Mouse (Mus musculus): ENCODE data around the gene Bag6. TPM values are rescaled to one million over a fixed set of nuclear protein-coding genes. Genes with fewer than 3 reads are reported as not detected.

Gene Bag6
- total RNA-seq, 2 experiments from 2014 or later: 285 to 306 TPM

GRCm38 (mm10) chr17:35162730-35163129 is 27.8 kb downstream of the Bag6 start:
- no peak for DNase-seq (ENCODE audit: low spot score in 2 of 2)
- intact Hi-C loops (cut with DNase I): no loop called here

- DNase-seq (ENCODE audit: low spot score in 2 of 2): peak in 1 of 2 experiments; percentile 33
- intact Hi-C loops (cut with DNase I): no loop called here
These were observed 28.5 kb downstream of the Bag6 start for GRCm38 (mm10) chr17:35163326-35164081.

- intact Hi-C loops (cut with DNase I): no loop called here
- DNase-seq (ENCODE audit: low spot score in 2 of 2): no peak
These were observed 29.2 kb downstream of the Bag6 start for GRCm38 (mm10) chr17:35164218-35164567.

- intact Hi-C loops (cut with DNase I): no loop called here
- peak; percentile 99 for DNase-seq (ENCODE audit: low spot score in 2 of 2)
These were observed 29.8 kb downstream of the Bag6 start, which contains the start of gene Prrc2a for GRCm38 (mm10) chr17:35164568-35165450. Gene Prrc2a (minus strand): TSS chr17:35164897.

DNA sequence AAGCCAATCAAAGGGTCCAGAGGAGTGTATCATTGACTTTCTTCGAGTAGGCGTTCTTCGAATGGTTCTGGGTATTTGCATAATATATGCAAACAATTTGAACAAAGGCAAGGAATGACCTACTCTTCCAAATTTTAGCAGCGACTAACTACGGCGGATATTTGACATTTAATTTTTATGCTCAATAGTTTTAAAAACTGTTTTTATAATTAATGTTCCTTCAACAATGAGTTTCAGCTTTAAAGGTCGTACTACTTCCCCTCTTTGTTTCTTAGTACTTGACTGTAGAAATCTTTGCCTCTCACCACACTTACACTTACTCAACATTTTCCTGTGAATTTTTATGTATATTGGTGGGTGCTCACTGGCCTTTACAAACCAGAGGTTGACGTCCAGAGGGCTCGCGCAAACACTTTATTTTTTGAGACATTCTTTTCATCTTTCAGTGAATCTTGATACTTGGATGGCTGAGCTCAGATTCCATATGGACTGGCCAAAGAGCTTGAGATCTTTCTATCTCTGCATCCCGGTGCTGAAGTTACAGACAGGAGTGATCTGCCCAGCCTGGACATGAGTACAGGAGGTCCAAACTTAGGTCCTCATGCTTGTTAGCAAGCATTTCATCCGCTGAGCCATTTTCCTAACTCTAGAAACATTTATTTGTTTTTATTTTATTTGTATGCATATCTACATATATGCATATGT is 30.6 kb downstream of the Bag6 start:
- intact Hi-C loops (cut with DNase I): no loop called here
- no peak for DNase-seq (ENCODE audit: low spot score in 2 of 2)

DNA sequence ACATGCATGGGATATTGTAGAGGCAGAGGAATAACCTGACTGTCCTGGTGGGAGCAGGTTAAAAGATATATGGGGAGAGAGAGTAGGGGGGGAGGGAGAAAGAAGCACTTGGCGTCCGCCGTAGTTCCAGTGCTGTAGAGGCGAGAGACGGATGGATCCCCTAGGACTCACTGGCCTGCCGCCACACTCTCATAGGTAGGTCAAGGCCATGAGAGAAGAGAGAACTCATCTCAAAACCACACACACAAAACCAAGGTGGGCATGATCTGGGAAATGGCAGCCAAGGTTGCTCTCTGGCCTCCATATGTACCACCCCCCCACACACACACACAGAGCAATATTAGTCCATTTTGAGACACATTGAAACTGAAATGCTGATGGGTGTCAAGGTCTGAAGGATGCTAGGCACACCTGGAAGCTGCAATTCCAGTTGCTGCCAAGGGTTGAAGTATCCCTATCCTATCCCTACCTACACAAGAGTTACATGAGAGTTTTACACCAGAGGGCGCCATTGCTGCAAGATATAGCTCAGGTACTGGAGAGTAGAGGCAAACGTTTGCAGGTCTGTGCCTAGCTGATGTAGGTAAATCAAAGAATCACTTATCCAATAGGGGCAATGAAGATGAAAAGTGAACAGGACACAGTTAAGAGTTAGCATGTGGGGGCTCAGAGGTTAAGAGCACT is 31.5 kb downstream of the Bag6 start:
- intact Hi-C loops (cut with DNase I): no loop called here

DNA sequence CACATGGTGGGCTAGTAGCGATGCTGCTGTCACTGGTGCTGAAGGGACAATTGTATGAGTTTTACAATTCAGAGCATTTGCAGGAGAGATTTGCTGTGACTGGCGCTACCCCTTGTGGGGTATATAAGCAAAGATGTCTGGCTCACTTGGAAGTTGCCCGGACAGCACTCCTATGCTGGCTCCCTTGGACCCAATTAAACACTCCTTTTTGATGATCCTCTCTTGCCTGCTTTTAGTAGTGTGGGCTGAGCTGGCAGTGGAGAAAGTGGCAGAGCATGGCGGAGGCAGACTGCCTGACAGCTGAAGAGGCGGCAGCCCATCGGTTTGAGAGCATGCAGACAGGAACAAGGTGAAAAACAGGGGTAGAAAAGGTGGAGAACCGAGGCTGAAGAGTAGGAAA is 32.8 kb downstream of the Bag6 start:
- no peak for DNase-seq (ENCODE audit: low spot score in 2 of 2)
- intact Hi-C loops (cut with DNase I): loop anchor here (2.0 kb wide), 1 partner anchor 65 kb away; the partner anchor contains the start of gene Atp6v1g2

More for the DNA sequence above, 31.5 kb downstream of the Bag6 start:
- peak; percentile 81 to 87 for DNase-seq (ENCODE audit: low spot score in 2 of 2)

DNA sequence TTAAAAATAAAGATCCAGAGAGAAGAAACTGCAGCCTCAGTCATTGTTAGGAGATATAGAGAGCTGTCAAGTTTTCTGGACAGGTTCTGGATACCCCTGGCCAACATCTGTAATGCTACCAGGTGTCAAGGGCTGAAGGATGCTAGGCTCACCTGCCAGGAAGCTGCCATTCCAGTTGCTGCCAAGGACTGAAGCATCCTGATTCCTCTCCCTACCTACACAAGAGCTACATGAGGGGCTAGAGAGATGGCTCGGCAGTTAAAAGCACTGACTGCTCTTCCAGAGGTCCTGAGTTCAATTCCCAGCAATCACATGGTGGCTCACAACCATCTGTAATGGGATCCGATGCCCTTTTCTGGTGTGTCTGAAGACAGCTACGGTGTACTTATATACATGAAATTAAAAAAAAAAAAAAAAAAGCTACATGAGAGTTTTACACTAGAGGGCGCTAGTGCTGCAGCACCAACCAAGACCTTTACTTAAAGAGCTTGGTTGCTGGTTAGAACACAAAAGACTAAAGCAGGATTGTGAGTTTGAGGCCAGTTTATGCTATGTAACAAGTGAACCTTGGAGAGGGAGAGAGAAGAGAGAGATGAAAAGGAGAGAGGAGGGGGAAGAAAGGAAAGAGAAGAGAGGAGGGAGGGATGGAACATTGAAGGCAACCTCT is 33.7 kb downstream of the Bag6 start:
- intact Hi-C loops (cut with DNase I): loop anchor here (2.0 kb wide), 1 partner anchor 64 kb away; the partner anchor contains the start of gene Atp6v1g2
- peak in 1 of 2 experiments; percentile 52 for DNase-seq (ENCODE audit: low spot score in 2 of 2)

- no peak for DNase-seq (ENCODE audit: low spot score in 2 of 2)
- intact Hi-C loops (cut with DNase I): no loop called here
These were observed 37.7 kb downstream of the Bag6 start for GRCm38 (mm10) chr17:35172445-35173234.

DNA sequence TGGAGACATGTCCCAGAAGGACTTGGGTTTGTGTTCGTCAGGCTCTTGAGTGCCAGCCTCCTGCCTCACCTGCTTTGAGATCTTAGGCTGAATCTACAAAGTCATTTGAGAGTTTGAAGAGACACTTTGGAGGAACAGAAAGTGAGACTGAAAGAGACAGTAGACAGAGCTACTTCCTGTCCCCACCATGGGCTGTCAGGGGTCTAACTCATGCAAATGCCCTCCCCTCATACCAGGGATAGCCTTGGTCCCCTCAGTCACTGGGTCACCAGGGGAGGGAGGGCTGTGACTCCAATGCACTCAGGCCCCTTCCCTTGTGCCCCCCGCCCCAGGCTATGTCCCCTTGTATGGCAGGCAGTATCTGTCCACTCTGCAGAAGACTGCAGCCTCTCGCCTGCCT is 38.4 kb downstream of the Bag6 start:
- intact Hi-C loops (cut with DNase I): no loop called here
- DNase-seq (ENCODE audit: low spot score in 2 of 2): no peak

GRCm38 (mm10) chr17:35174201-35174977 is 39.4 kb downstream of the Bag6 start:
- intact Hi-C loops (cut with DNase I): no loop called here
- DNase-seq (ENCODE audit: low spot score in 2 of 2): no peak

- no peak for DNase-seq (ENCODE audit: low spot score in 2 of 2)
These were observed 40.4 kb downstream of the Bag6 start for GRCm38 (mm10) chr17:35175382-35175781.

DNA sequence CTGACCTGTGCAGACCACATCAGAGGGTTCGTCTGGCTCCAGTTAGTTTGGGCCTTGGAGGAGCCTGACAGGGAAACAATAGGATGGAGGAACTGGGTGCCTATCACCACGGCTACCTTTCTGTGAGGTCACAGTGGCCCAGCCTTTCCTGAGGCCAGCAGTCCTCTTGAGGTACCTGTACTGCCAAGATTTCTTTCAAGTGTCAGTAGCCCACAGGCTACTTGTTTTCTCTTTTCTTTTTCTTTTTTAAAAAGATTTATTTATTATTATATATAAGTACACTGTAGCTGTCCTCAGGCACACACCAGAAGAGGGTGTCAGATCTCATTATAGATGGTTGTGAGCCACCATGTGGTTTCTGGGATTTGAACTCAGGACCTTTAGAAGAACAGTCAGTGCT is 41.0 kb downstream of the Bag6 start, which contains the start of gene Aif1:
Aif1 (minus strand) TSS at position 101 of the 400 bp plus-strand sequence.
- intact Hi-C loops (cut with DNase I): no loop called here
- no peak for DNase-seq (ENCODE audit: low spot score in 2 of 2)

More at GRCm38 (mm10) chr17:35175382-35175781, 40.4 kb downstream of the Bag6 start:
- intact Hi-C loops (cut with DNase I): no loop called here

- intact Hi-C loops (cut with DNase I): loop anchor here (2.0 kb wide), 1 partner anchor 54 kb away; the partner anchor contains the start of gene Atp6v1g2
These were observed 43.5 kb downstream of the Bag6 start for GRCm38 (mm10) chr17:35178528-35178927.

DNA sequence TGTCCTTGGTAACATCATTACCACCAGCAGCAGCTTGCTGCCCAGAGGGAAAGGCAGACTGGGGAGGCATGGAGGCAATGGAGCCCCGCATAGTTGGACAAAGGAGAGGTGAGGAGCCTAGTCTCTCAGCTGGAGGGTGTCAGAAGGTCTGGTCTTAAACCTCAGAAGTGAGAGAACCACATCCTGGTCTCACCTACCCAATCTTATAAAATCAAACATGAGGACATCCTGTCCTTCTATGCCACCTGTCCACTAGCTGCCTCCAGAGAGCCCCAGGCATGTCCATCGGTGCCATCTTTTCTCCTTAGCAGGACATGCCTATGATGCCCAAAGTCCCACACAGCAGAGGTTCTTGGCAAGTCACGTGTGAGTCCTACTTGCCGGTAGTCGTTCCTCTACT is 45.1 kb downstream of the Bag6 start:
- DNase-seq (ENCODE audit: low spot score in 2 of 2): no peak
- intact Hi-C loops (cut with DNase I): no loop called here

More at GRCm38 (mm10) chr17:35178528-35178927, 43.5 kb downstream of the Bag6 start:
- peak in 1 of 2 experiments; percentile 62 for DNase-seq (ENCODE audit: low spot score in 2 of 2)

DNA sequence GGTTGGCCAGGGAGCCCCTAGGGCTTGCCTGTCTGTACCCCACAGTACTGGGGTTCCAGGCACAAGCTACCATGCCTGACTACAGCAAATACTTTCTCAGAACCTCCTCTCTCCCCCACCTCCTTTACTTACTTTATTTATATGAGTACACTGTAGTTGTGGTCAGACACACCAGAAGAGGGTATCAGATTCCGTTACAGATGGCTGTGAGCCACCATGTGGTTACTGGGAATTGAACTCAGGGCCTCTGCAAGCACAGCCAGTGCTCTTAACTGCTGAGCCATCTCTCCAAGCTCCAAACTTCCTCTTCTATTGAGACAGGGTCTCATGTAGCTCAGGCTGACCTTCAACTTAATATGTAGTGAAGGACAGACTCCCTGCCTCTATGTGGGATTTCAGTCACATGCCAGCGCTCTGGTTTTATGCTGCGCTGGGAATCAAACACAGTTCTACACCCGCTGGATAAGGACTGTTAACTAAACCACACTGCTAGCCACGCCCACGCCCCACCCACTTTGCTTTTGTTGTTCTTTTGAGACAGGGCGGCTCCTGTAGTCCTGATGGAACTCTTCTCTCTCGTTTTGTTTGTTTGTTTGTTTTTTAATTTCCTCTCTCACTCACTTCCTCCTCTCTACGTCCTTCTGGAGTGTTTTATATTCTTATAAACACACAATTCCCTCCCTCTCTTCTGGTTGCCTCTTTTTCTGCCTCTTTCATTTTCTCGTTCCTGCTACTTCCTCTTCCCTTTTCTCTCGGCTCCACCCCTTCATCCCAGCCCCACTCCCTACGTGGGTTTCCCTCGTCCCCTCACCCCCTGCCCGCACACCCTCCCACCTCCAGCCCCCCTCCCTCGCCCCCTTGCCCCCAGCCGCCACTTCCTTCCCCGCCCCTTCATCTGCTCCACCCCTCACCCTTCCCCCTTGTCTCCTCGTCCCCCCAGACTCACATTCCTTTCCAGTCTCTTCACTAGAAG is 50.9 kb downstream of the Bag6 start:
- DNase-seq (ENCODE audit: low spot score in 2 of 2): no peak
- intact Hi-C loops (cut with DNase I): no loop called here

Measured in left cerebral cortex, postnatal 14 days (tissue).